Mouse (Mus musculus) right cerebral cortex, postnatal 10 days (tissue): ENCODE data around the gene Nup88.

ENCODE experiments used
- DNase-seq, 2 experiments: peaks; one replicate each; pipeline ENCODE4 v3.0.0; 2021; ENCODE audit warnings: low spot score in 2 of 2

The Nup88 gene

DNA sequence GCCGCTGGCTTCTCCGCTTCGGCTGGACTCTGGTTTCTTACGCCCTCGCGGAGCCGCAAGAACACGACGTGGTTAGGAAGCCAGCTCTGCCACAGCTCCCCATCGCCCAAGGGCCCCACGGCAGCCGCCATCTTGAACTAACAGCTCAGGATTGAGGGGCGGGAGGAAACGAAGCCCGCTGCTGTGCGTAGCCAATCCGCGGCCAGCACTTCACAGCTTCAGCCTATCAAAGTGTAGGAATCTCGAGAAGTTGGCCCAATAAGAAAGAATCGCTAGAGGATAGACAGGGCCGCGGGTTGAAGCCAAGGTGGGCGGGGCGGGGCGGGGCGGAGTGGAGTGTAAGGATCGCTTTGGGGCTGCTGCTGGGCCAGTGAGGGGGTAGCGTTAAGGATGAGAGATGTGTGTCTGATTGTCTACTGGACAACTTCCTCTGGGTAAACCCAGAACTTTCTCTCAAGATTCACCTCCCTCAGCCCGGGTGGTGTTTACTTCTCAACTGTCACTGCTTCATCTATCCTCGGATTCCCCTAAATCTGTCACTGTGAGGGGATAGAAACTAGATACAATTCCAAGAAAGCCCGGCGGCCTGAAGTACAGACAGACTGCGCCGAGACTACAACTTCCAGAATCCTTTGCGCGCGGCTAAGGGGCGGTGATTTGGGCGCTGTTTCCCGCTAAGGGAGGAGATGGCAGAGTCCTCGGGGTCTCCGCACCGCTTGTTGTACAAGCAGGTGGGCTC lies at the start of gene Nup88, which contains the start of gene Rpain:
TSS of gene Nup88 (minus strand) at position 153 of the 739 bp plus-strand sequence.
TSS of gene Rpain (plus strand) at position 393 of the 739 bp plus-strand sequence.
- peak; percentile 96 to 97 for DNase-seq

- no peak for DNase-seq
These were observed 48.8 kb upstream of the Nup88 start for GRCm38 (mm10) chr11:71018416-71019200.

GRCm38 (mm10) chr11:71017051-71017450 lies 47.3 kb upstream of the Nup88 start:
- no peak for DNase-seq

DNA sequence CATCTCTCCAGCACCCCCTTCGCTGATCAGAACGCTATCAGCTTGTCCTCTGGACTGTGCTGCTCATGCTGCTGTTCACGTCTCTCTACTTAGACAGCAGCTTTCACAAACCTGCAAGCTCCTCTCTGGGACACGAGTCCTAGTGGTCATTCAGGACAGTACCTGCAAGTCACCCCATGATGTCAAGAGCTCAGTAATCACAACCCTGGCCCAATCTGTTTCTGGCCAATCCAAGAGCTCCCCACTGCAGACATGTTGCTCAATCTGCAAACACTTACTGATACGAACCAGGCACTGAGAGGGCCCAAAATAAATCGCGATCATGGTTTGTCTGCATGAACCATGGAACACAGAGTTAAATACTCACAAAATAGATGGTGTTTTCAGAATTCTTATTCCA lies 43.0 kb upstream of the Nup88 start:
- no peak for DNase-seq

- DNase-seq = no peak
These were observed 38.5 kb upstream of the Nup88 start for GRCm38 (mm10) chr11:71008321-71008720.

DNA sequence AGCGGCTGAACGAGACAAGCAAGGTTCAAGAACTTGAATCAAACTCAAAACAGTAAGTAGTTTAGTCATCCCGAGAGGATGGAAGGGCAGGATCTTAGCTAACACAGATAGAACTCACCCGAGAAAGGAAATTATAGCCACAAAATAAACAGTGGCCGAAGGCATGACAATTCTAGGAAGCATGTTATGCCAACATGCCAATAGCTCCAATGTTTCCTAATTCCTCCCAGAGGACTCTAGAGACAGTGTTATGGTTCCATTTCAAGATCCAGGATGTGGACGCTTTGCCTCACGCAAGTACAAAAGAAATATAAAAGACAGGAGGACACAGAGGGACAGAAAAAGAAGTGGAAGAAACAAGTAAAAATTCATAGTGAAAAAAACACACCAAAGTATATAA lies 38.1 kb upstream of the Nup88 start:
- DNase-seq = no peak

- no peak for DNase-seq
These were observed 37.3 kb upstream of the Nup88 start for GRCm38 (mm10) chr11:71007026-71007425.

- DNase-seq = no peak
These were observed 35.3 kb upstream of the Nup88 start for GRCm38 (mm10) chr11:71005046-71005445.

DNA sequence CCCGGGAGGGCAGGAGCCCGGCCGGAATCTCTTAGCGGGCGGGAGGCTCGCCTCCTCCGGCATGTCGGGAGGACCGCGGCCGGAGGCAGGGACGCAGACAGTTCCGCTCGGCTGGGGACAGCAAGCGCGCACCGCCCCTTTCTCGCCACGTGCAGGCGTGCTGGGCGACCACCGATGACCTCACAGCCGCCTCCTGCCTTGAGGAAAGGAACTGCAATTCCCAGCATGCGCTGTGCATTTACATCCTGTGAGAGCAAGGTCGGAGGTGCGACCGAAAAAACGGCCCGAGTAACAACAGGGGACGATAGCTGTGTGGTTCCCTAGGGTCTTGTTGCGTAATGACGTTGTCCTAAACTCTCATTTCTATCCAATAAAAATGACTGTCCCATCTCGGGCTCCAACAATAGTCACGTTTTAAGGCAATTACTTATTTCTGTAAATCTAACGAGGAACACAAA lies 34.6 kb upstream of the Nup88 start, which contains the start of gene Dhx33:
TSS of gene Dhx33 (minus strand) at position 122 of the 458 bp plus-strand sequence.
- peak; percentile 99 for DNase-seq

- peak in 1 of 2 experiments; percentile 70 for DNase-seq
These were observed 34.0 kb upstream of the Nup88 start for GRCm38 (mm10) chr11:71003611-71004315.

DNA sequence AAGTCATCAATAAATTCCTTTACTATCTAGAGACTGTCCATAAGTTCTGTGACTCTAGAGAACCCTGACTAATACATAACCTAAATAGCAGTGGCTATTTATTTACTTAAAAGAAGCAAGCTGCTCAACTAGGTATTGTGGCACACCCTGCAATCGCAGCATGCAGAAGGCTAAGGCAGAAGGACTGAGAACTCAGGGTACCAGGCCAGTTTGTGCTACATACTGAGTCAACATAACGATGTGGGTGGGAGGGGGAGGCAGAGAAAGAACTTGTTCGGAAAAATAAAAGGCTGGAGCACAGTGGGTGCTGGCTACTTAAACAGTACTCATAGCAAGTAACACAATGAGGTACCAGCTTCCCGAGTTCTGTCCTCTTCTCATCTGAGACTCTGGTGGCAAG lies 31.4 kb upstream of the Nup88 start:
- DNase-seq = no peak

DNA sequence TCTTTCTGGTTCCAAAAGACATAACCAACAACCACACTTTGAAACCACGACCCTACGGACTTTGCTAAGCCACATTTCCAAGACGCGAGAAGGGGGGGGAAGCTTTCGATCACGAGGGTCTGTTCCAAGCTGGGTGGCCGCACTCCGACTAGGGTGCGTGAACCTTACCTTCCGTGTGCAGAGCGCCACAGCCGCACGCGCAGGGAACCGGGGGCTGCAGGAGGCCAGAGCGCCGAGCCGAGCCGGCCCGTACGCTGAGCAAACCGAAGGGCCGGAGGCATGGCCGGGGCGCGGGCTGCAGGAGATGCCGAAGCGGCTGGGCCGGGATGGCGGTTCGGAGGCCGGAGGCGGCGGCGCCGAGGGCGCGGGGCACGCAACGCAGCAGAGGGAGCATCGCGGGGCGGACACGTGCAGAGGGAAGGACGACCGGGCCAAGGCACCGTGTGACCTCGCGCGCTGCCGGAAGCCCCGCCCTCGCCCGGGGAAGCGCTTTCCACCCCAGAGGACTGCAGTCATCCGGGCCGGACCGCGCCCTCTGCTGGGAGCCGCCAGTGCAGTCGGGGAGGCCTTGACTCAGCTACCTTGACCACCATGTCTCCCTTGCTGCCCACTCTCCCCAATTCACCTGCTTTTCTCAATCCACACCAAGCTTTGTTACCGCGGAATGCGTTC lies 12.9 kb upstream of the Nup88 start, which contains the start of gene C1qbp:
TSS of gene C1qbp (minus strand) at position 470 of the 672 bp plus-strand sequence.
- peak; percentile 94 to 95 for DNase-seq

DNA sequence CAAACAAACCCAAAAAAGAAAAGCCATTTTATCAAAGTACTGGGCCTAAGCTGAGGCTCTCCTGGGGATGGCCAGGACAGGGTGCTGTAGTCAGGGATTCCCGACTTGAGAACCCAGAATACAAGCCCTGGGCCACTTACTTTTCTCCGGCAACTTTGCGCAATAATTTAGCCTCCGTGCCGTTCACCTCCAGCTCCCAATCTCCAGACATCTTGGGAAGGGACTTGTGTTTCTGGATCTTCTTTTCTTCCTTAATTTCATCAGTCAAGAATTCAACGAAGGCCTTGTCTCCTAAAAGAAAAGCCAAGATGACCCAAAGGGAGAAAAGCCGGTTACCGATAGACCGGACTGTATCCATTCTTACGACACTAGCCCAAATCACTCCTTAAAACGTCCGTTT lies 12.3 kb upstream of the Nup88 start:
- no peak for DNase-seq

- DNase-seq = no peak
These were observed 11.2 kb upstream of the Nup88 start for GRCm38 (mm10) chr11:70980751-70981510.

DNA sequence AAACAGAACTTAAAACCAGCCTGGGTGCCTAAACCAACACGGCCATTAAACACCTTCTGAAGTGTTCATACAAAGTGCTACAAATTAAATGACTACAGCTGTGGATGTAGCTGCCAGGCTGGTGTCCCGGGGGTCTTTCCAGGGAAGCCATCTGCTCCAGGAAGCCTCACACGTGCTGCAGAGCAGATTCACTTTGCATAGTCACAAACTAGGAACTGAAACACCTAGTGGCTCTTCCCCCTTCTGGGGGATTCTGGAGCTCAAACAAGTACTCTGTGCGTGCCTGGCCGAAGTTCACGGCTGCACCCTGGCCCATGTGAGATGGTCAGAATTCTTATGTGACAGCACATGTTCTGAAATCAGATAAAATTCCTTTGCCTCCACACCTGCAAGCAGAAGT lies 10.5 kb upstream of the Nup88 start:
- no peak for DNase-seq

- DNase-seq = no peak
These were observed 7.5 kb upstream of the Nup88 start for GRCm38 (mm10) chr11:70977293-70977692.

- DNase-seq = no peak
These were observed 5.4 kb upstream of the Nup88 start for GRCm38 (mm10) chr11:70975193-70975592.

GRCm38 (mm10) chr11:70973947-70974346 lies 4.2 kb upstream of the Nup88 start:
- no peak for DNase-seq

GRCm38 (mm10) chr11:70972586-70972985 lies 2.8 kb upstream of the Nup88 start:
- no peak for DNase-seq
